13 mouse cellular contexts compared by ENCODE assay signal in genomic region chr1:89543312-89543711, GRCm38 (mm10).
"Had no signal": no experiment of that assay in that cellular context is flagged by ENCODE, and none has a peak within 500 bp of the region (broad histone marks: within the 10 kb centered on the region; RNA-seq: fewer than 3 reads in every experiment).

No protein-coding gene starts in this region.

- H3K9ac ChIP-seq: limb, embryonic 12.5 days; liver, embryonic 13.5 days had no signal

- H3K36me3 ChIP-seq: limb, embryonic 12.5 days; liver, embryonic 13.5 days had no signal

- H3K9me3 ChIP-seq: limb, embryonic 12.5 days; liver, embryonic 13.5 days had no signal

- H3K27ac ChIP-seq: layer of hippocampus, adult 2 months; limb, embryonic 12.5 days; liver, embryonic 13.5 days had no signal

- H3K4me3 ChIP-seq: layer of hippocampus, adult 2 months; limb, embryonic 12.5 days; liver, embryonic 13.5 days had no signal

- DNase-seq: kidney, postnatal 10 days; kidney, postnatal 4 days; liver; liver, embryonic 13.5 days; lung, adult 18-20 months; retina, postnatal 1 day; right cerebral cortex, postnatal 4 days; spleen, adult 18-20 months; thymus, adult 18-20 months; thymus, postnatal 14 days had no signal

- H3K27me3 ChIP-seq: limb, embryonic 12.5 days; liver, embryonic 13.5 days had no signal

- H3K4me2 ChIP-seq: limb, embryonic 12.5 days; liver, embryonic 13.5 days; midbrain, embryonic 11.5 days had no signal
